In genomic region chr2:80570656-80571055, GRCm38 (mm10) we compare ENCODE assay signal across 13 mouse cellular contexts.
"Had no signal": no experiment of that assay in that cellular context is flagged by ENCODE, and none has a peak within 500 bp of the region (broad histone marks: within the 10 kb centered on the region; RNA-seq: fewer than 3 reads in every experiment).

No protein-coding gene starts in this region.

- H3K27ac ChIP-seq: kidney, embryonic 15.5 days; limb, embryonic 13.5 days; liver, embryonic 14.5 days; midbrain, embryonic 13.5 days; stomach, embryonic 15.5 days had no signal

- H3K9me3 ChIP-seq: kidney, embryonic 15.5 days; limb, embryonic 13.5 days; midbrain, embryonic 13.5 days; stomach, embryonic 15.5 days had no signal

- H3K36me3 ChIP-seq: kidney, embryonic 15.5 days; stomach, embryonic 15.5 days had no signal

- H3K4me1 ChIP-seq: stomach, embryonic 15.5 days had no signal

- H3K27me3 ChIP-seq: kidney, embryonic 15.5 days; limb, embryonic 13.5 days; midbrain, embryonic 13.5 days; stomach, embryonic 15.5 days had no signal

- H3K4me3 ChIP-seq: kidney, embryonic 15.5 days; limb, embryonic 13.5 days; midbrain, embryonic 13.5 days; stomach, embryonic 15.5 days had no signal

- H3K4me2 ChIP-seq: kidney, embryonic 15.5 days; limb, embryonic 13.5 days; midbrain, embryonic 13.5 days; stomach, embryonic 15.5 days had no signal

- H3K9ac ChIP-seq: kidney, embryonic 15.5 days; limb, embryonic 13.5 days; liver, embryonic 14.5 days; midbrain, embryonic 13.5 days; stomach, embryonic 15.5 days had no signal

- DNase-seq: kidney, adult 2 months; kidney, postnatal 14 days; lung, adult 18-20 months; lung, postnatal 10 days; lung, postnatal 4 days; right cerebral cortex, postnatal 14 days; thymus, adult 2 months; thymus, postnatal 25 days had no signal

- ATAC-seq: midbrain, embryonic 13.5 days had no signal
